Mouse (Mus musculus): ENCODE data around the gene Malsu1. TPM values are rescaled to one million over a fixed set of nuclear protein-coding genes. Genes with fewer than 3 reads are reported as not detected.
A peak's percentile ranks its signal among the peaks of the same experiment; 100 is the strongest.

Gene Malsu1
- total RNA-seq (2014; rRNA removed): 25.5 and 28.0 TPM in 2 replicates
- 87.3 and 108 TPM in 2 replicates for polyA plus RNA-seq (2015; fragmentation: Nextera tagmentation; extraction: Ambion mirVana)

- peak within 1 kb of the TSS; percentile 83 for H3K4me2 ChIP-seq (ENCODE audit: low read depth)
- 0 out of 2 replicates have a peak, but pooled peaks cover 3% of the 10 kb centered on the region for H3K36me3 ChIP-seq (ENCODE audit: insufficient read depth)
- peak; percentile 94 for DNase-seq
- no peaks in the 10 kb centered on the region for H3K9me3 ChIP-seq (ENCODE audit: low read length)
- H3K27me3 ChIP-seq (ENCODE audit: insufficient read depth, low read length): no peaks in the 10 kb centered on the region
- H3K27ac ChIP-seq (ENCODE audit: low read depth, low read length): peak within 1 kb of the TSS; percentile 74
- H3K9ac ChIP-seq: peak within 1 kb of the TSS; percentile 95
- peak within 1 kb of the TSS; percentile 99 for H3K4me3 ChIP-seq (ENCODE audit: low read depth, low read length)
- TF ChIP-seq CTCF (IDR thresholded peaks at IDR 0.05; ENCODE audit: low read depth): peak; percentile 21
- under 1% methylated on average over 49 of the region's 49 CpGs for WGBS
- ATAC-seq: peak; percentile 99
- peaks cover 13% of the 10 kb centered on the region for H3K4me1 ChIP-seq (ENCODE audit: insufficient read depth)
Observed at GRCm38 (mm10) chr6:49073304-49074116, at the start of gene Malsu1. Malsu1 (plus strand) TSS chr6:49073795.

- H3K9me3 ChIP-seq (ENCODE audit: low read length): no peaks in the 10 kb centered on the region
- no peak overlapping the region for H3K9ac ChIP-seq
- no peaks in the 10 kb centered on the region for H3K36me3 ChIP-seq (ENCODE audit: insufficient read depth)
- no peak overlapping the region for H3K4me2 ChIP-seq (ENCODE audit: low read depth)
- no peak overlapping the region for H3K27ac ChIP-seq (ENCODE audit: low read depth, low read length)
- 64% methylated on average over 7 of the region's 7 CpGs for WGBS
- no peak for TF ChIP-seq CTCF (IDR thresholded peaks at IDR 0.05; ENCODE audit: low read depth)
- H3K4me1 ChIP-seq (ENCODE audit: insufficient read depth): no peaks in the 10 kb centered on the region
- no peak overlapping the region for H3K4me3 ChIP-seq (ENCODE audit: low read depth, low read length)
- ATAC-seq (no peak), DNase-seq (no peak)
- no peaks in the 10 kb centered on the region for H3K27me3 ChIP-seq (ENCODE audit: insufficient read depth, low read length)
Observed at GRCm38 (mm10) chr6:49025290-49025689, 48.3 kb upstream of the Malsu1 start.

GRCm38 (mm10) chr6:49026496-49026895 is 47.1 kb upstream of the Malsu1 start:
- Histone ChIP-seq H3K27ac (ENCODE audit: low read depth, low read length) (no peak overlapping the region), H3K4me2 (ENCODE audit: low read depth) (no peak overlapping the region), H3K4me3 (ENCODE audit: low read depth, low read length) (no peak overlapping the region), H3K4me1 (ENCODE audit: insufficient read depth) (no peaks in the 10 kb centered on the region), H3K27me3 (ENCODE audit: insufficient read depth, low read length) (no peaks in the 10 kb centered on the region), H3K36me3 (ENCODE audit: insufficient read depth) (no peaks in the 10 kb centered on the region), H3K9ac (no peak overlapping the region), H3K9me3 (ENCODE audit: low read length) (no peaks in the 10 kb centered on the region)
- ATAC-seq (no peak), DNase-seq (no peak)
- TF ChIP-seq CTCF (IDR thresholded peaks at IDR 0.05; ENCODE audit: low read depth): no peak
- WGBS: 95% methylated on average over 5 of the region's 5 CpGs

GRCm38 (mm10) chr6:49028019-49028418 is 45.6 kb upstream of the Malsu1 start:
- Histone ChIP-seq H3K27me3 (ENCODE audit: insufficient read depth, low read length) (no peaks in the 10 kb centered on the region), H3K4me3 (ENCODE audit: low read depth, low read length) (no peak overlapping the region), H3K9me3 (ENCODE audit: low read length) (no peaks in the 10 kb centered on the region), H3K36me3 (ENCODE audit: insufficient read depth) (no peaks in the 10 kb centered on the region), H3K9ac (no peak overlapping the region), H3K4me2 (ENCODE audit: low read depth) (no peak overlapping the region), H3K4me1 (ENCODE audit: insufficient read depth) (no peaks in the 10 kb centered on the region), H3K27ac (ENCODE audit: low read depth, low read length) (no peak overlapping the region)
- ATAC-seq: no peak
- WGBS: 87% methylated on average over 6 of the region's 6 CpGs
- TF ChIP-seq CTCF (IDR thresholded peaks at IDR 0.05; ENCODE audit: low read depth): no peak
- no peak for DNase-seq

GRCm38 (mm10) chr6:49028708-49029107 is 44.9 kb upstream of the Malsu1 start:
- Histone ChIP-seq H3K4me3 (ENCODE audit: low read depth, low read length) (no peak overlapping the region), H3K36me3 (ENCODE audit: insufficient read depth) (no peaks in the 10 kb centered on the region), H3K4me2 (ENCODE audit: low read depth) (no peak overlapping the region), H3K9ac (no peak overlapping the region), H3K9me3 (ENCODE audit: low read length) (no peaks in the 10 kb centered on the region), H3K27ac (ENCODE audit: low read depth, low read length) (no peak overlapping the region), H3K27me3 (ENCODE audit: insufficient read depth, low read length) (no peaks in the 10 kb centered on the region), H3K4me1 (ENCODE audit: insufficient read depth) (no peaks in the 10 kb centered on the region)
- 83% methylated on average over 3 of the region's 3 CpGs for WGBS
- ATAC-seq (no peak), DNase-seq (no peak)
- no peak for TF ChIP-seq CTCF (IDR thresholded peaks at IDR 0.05; ENCODE audit: low read depth)

- TF ChIP-seq CTCF (IDR thresholded peaks at IDR 0.05; ENCODE audit: low read depth): no peak
- no peak overlapping the region for H3K27ac ChIP-seq (ENCODE audit: low read depth, low read length)
- no peak overlapping the region for H3K4me3 ChIP-seq (ENCODE audit: low read depth, low read length)
- DNase-seq: no peak
- H3K9me3 ChIP-seq (ENCODE audit: low read length): no peaks in the 10 kb centered on the region
- ATAC-seq: no peak
- WGBS: 88% methylated on average over 4 of the region's 4 CpGs
- H3K27me3 ChIP-seq (ENCODE audit: insufficient read depth, low read length): no peaks in the 10 kb centered on the region
- H3K36me3 ChIP-seq (ENCODE audit: insufficient read depth): no peaks in the 10 kb centered on the region
- H3K4me2 ChIP-seq (ENCODE audit: low read depth): no peak overlapping the region
- H3K4me1 ChIP-seq (ENCODE audit: insufficient read depth): no peaks in the 10 kb centered on the region
- H3K9ac ChIP-seq: no peak overlapping the region
Observed at GRCm38 (mm10) chr6:49031230-49031629, 42.4 kb upstream of the Malsu1 start.

GRCm38 (mm10) chr6:49032783-49033182 is 40.8 kb upstream of the Malsu1 start:
- H3K9me3 ChIP-seq (ENCODE audit: low read length): no peaks in the 10 kb centered on the region
- H3K27ac ChIP-seq (ENCODE audit: low read depth, low read length): no peak overlapping the region
- ATAC-seq (no peak), DNase-seq (no peak)
- H3K4me1 ChIP-seq (ENCODE audit: insufficient read depth): no peaks in the 10 kb centered on the region
- WGBS: 51% methylated on average over 4 of the region's 4 CpGs
- H3K4me3 ChIP-seq (ENCODE audit: low read depth, low read length): no peak overlapping the region
- H3K36me3 ChIP-seq (ENCODE audit: insufficient read depth): no peaks in the 10 kb centered on the region
- 0 out of 2 replicates have a peak, but pooled peaks cover 5% of the 10 kb centered on the region for H3K27me3 ChIP-seq (ENCODE audit: insufficient read depth, low read length)
- no peak overlapping the region for H3K4me2 ChIP-seq (ENCODE audit: low read depth)
- TF ChIP-seq CTCF (IDR thresholded peaks at IDR 0.05; ENCODE audit: low read depth): no peak
- H3K9ac ChIP-seq: no peak overlapping the region
